13 mouse cellular contexts compared by ENCODE assay signal in genomic region chrX:71791106-71791505, GRCm38 (mm10). TPM values are rescaled to one million over a fixed set of nuclear protein-coding genes. Genes with fewer than 3 reads are reported as not detected.
DNase-seq lines count a peak whose midpoint lies in the region; ATAC-seq and TF ChIP-seq lines count a peak whose summit lies in the region.
"Had no signal": no experiment of that assay in that cellular context is flagged by ENCODE, and none has a peak within 500 bp of the region (broad histone marks: within the 10 kb centered on the region; RNA-seq: fewer than 3 reads in every experiment).

No protein-coding gene starts in this region.

- ATAC-seq in limb, embryonic 11.5 days (ENCODE audit: insufficient number of reproducible peaks, low FRiP score, low TSS enrichment, low read depth) = no peak
- ATAC-seq: forebrain, embryonic 15.5 days had no signal

- TF ChIP-seq EP300 in MEL (IDR thresholded peaks at IDR 0.05; ENCODE audit: low read depth in 1 of 2, low read length in 2 of 2) = no peak

- peak in 2 of 3 experiments; percentile 11 to 27; a peak in 2 of 6 replicates for TF ChIP-seq CTCF in MEL (IDR thresholded peaks at IDR 0.05 in 2 of 3, conservative IDR thresholded peaks at IDR 0.05 in 1 of 3; ENCODE audit: control insufficient read depth in 1 of 3, insufficient read depth in 1 of 3, low read depth in 2 of 3, low read length in 3 of 3, poor library complexity in 1 of 3, severe bottlenecking in 1 of 3)

- H3K27ac ChIP-seq in limb, embryonic 11.5 days (replicated peaks; ENCODE audit: low read depth, low read length) = no peak overlapping the region
- no peak overlapping the region for H3K27ac ChIP-seq in limb, embryonic 10.5 days
- H3K27ac ChIP-seq in MEL (ENCODE audit: control insufficient read depth, low read depth, low read length) = no peak overlapping the region
- H3K27ac ChIP-seq: forebrain, embryonic 15.5 days; liver, embryonic 14.5 days had no signal

- H3K9me3 ChIP-seq in limb, embryonic 11.5 days (ENCODE audit: control insufficient read depth, low read length) = no peaks in the 10 kb centered on the region
- no peaks in the 10 kb centered on the region for H3K9me3 ChIP-seq in limb, embryonic 10.5 days (replicated peaks)
- H3K9me3 ChIP-seq in MEL (replicated peaks; ENCODE audit: insufficient read depth, low read length) = no peaks in the 10 kb centered on the region
- H3K9me3 ChIP-seq: forebrain, embryonic 15.5 days had no signal

- no peak for TF ChIP-seq POLR2A in MEL (IDR thresholded peaks at IDR 0.05; ENCODE audit: control insufficient read depth in 1 of 2, insufficient read depth in 1 of 2, low read depth in 1 of 2, low read length in 2 of 2, poor library complexity in 1 of 2)

- TF ChIP-seq RAD21 in MEL (IDR thresholded peaks at IDR 0.05; ENCODE audit: low read depth, low read length) = no peak

- H3K4me1 ChIP-seq in limb, embryonic 11.5 days (ENCODE audit: control insufficient read depth, insufficient read depth, low read length) = no peaks in the 10 kb centered on the region
- H3K4me1 ChIP-seq in limb, embryonic 10.5 days = no peaks in the 10 kb centered on the region
- no peaks in the 10 kb centered on the region for H3K4me1 ChIP-seq in MEL (ENCODE audit: control insufficient read depth in 1 of 2, insufficient read depth in 2 of 2, low read length in 2 of 2)
- H3K4me1 ChIP-seq: forebrain, embryonic 15.5 days had no signal

- H3K4me2 ChIP-seq in limb, embryonic 11.5 days (ENCODE audit: low read depth, severe bottlenecking) = no peak overlapping the region
- H3K4me2 ChIP-seq: forebrain, embryonic 15.5 days had no signal

- no peaks in the 10 kb centered on the region for H3K36me3 ChIP-seq in limb, embryonic 11.5 days (ENCODE audit: control insufficient read depth, insufficient read depth, low read length)
- no peaks in the 10 kb centered on the region for H3K36me3 ChIP-seq in limb, embryonic 10.5 days
- no peaks in the 10 kb centered on the region for H3K36me3 ChIP-seq in MEL (ENCODE audit: control insufficient read depth in 1 of 2, insufficient read depth in 2 of 2, low read length in 2 of 2)
- H3K36me3 ChIP-seq: forebrain, embryonic 15.5 days had no signal

- 14% methylated on average over 4 of the region's 4 CpGs for WGBS in limb, embryonic 11.5 days
- WGBS in limb, embryonic 10.5 days = 21% methylated on average over 4 of the region's 4 CpGs

- H3K4me3 ChIP-seq in limb, embryonic 11.5 days (ENCODE audit: low read depth, low read length) = no peak overlapping the region
- no peak overlapping the region for H3K4me3 ChIP-seq in limb, embryonic 10.5 days
- no peak overlapping the region for H3K4me3 ChIP-seq in MEL (ENCODE audit: control insufficient read depth in 1 of 2, insufficient read depth in 1 of 2, low read depth in 2 of 2, low read length in 2 of 2)
- H3K4me3 ChIP-seq: forebrain, embryonic 15.5 days had no signal

- H3K9ac ChIP-seq in limb, embryonic 11.5 days (ENCODE audit: low read length) = no peak overlapping the region
- no peak overlapping the region for H3K9ac ChIP-seq in MEL (ENCODE audit: control insufficient read depth, low read depth, low read length, poor library complexity, severe bottlenecking)
- H3K9ac ChIP-seq: forebrain, embryonic 15.5 days; liver, embryonic 14.5 days had no signal

- H3K79me2 ChIP-seq in MEL (ENCODE audit: control insufficient read depth, insufficient read depth, low read length, poor library complexity) = no peaks in the 10 kb centered on the region

- H3K27me3 ChIP-seq in limb, embryonic 11.5 days (ENCODE audit: control insufficient read depth, insufficient read depth, low read length) = no peaks in the 10 kb centered on the region
- peaks cover 50% of the 10 kb centered on the region for H3K27me3 ChIP-seq in limb, embryonic 10.5 days (ENCODE audit: low read depth, poor library complexity, severe bottlenecking)
- no peaks in the 10 kb centered on the region for H3K27me3 ChIP-seq in MEL (ENCODE audit: control insufficient read depth in 1 of 2, insufficient read depth in 2 of 2, low read length in 2 of 2)
- H3K27me3 ChIP-seq: forebrain, embryonic 15.5 days had no signal

- DNase-seq in gastrocnemius, postnatal 10 days = peak; percentile 2
- no peak for DNase-seq in gastrocnemius, postnatal 4 days (ENCODE audit: low spot score in 2 of 2)
- peak; percentile 20 for DNase-seq in limb, embryonic 11.5 days (ENCODE audit: low spot score)
- DNase-seq in limb, embryonic 10.5 days (ENCODE audit: low spot score) = no peak
- peak; percentile 3 for DNase-seq in 3T3-L1 (ENCODE audit: low read depth, low spot score)
- peak; percentile 4 for DNase-seq in MEL (ENCODE audit: low read depth, low spot score)
- no peak for DNase-seq in urinary bladder, postnatal 14 days (ENCODE audit: low spot score)
- DNase-seq in frontal cortex, postnatal 25 days (ENCODE audit: low spot score in 2 of 2) = no peak
- DNase-seq: adrenal gland, postnatal 14 days; cerebellum, adult 11-12 months; thymus, postnatal 36 days had no signal

TF ChIP-seq in MEL, 35 proteins besides CTCF, POLR2A, EP300 and RAD21:
- TF ChIP-seq TAL1 (IDR thresholded peaks at IDR 0.05; ENCODE audit: low read length) (no peak), UBTF (IDR thresholded peaks at IDR 0.05; ENCODE audit: borderline replicate concordance, insufficient read depth, low read depth, low read length) (no peak), MYB (IDR thresholded peaks at IDR 0.05; ENCODE audit: low read depth, low read length) (no peak), MAZ (IDR thresholded peaks at IDR 0.05; ENCODE audit: low read depth, low read length) (no peak), TCF12 (IDR thresholded peaks at IDR 0.05; ENCODE audit: low read depth, low read length) (no peak), ZNF384 (IDR thresholded peaks at IDR 0.05; ENCODE audit: low read depth, low read length) (no peak), BHLHE40 (IDR thresholded peaks at IDR 0.05; ENCODE audit: borderline replicate concordance, low read depth, low read length) (no peak), ETS1 (IDR thresholded peaks at IDR 0.05; ENCODE audit: low read depth, low read length) (no peak), KAT2A (conservative IDR thresholded peaks at IDR 0.05; ENCODE audit: low read depth, low read length) (no peak), GABPA (IDR thresholded peaks at IDR 0.05; ENCODE audit: low read depth, low read length) (no peak), MYC (IDR thresholded peaks at IDR 0.05; ENCODE audit: low read depth, low read length) (no peak), MAFK (IDR thresholded peaks at IDR 0.05; ENCODE audit: borderline replicate concordance, low read depth, low read length) (no peak), RCOR1 (IDR thresholded peaks at IDR 0.05; ENCODE audit: low read depth, low read length) (no peak), CHD2 (IDR thresholded peaks at IDR 0.05; ENCODE audit: low read length) (no peak), POLR2AphosphoS5 (IDR thresholded peaks at IDR 0.05; ENCODE audit: borderline replicate concordance, low read depth, low read length) (no peak), SIN3A (IDR thresholded peaks at IDR 0.05; ENCODE audit: low read length) (no peak), SMC3 (IDR thresholded peaks at IDR 0.05; ENCODE audit: low read depth, low read length) (no peak), USF2 (IDR thresholded peaks at IDR 0.05; ENCODE audit: borderline replicate concordance in 1 of 2, insufficient read depth in 1 of 2, low read depth in 1 of 2, low read length in 2 of 2) (no peak), ZMIZ1 (IDR thresholded peaks at IDR 0.05; ENCODE audit: low read depth, low read length) (no peak), ZC3H11A (IDR thresholded peaks at IDR 0.05; ENCODE audit: low read depth, low read length) (no peak)

RNA-seq across cellular contexts. Expression of gene Vma21, which starts 24.6 kb away (rescaled TPM):
- total RNA-seq in gastrocnemius, postnatal 10 days (2021) = 10 to 100 TPM; 20.9 to 22.8 TPM
- total RNA-seq in gastrocnemius, postnatal 4 days (2021) = 10 to 100 TPM; 30.0 to 37.0 TPM
- polyA plus RNA-seq in limb, embryonic 11.5 days (2014; fragmentation: Nextera tagmentation; extraction: Ambion mirVana) = 28.9 and 29.9 TPM in 2 replicates
- polyA plus RNA-seq in limb, embryonic 10.5 days (2016; fragmentation: Nextera tagmentation; extraction: Ambion mirVana) = 41.9 and 43.7 TPM in 2 replicates
- 6.1 and 6.2 TPM in 2 replicates for total RNA-seq in MEL (2012; rRNA removed)
- 10 to 100 TPM in 1 of 2 experiments, not detected in 1; 18.2 TPM for polyA plus RNA-seq in MEL (2012; ENCODE audit: insufficient read depth in 1 of 2, insufficient read length in 2 of 2, low read depth in 1 of 2, low replicate concordance in 2 of 2, missing spikeins in 1 of 2)

Comparison
In these comparisons a context has a peak if more than half of its experiments do, and no peak if none do; other contexts are left out.
1. DNase-seq: peak in gastrocnemius, postnatal 10 days (single experiment), limb, embryonic 11.5 days (single experiment), 3T3-L1 (single experiment) and MEL (single experiment); none in gastrocnemius, postnatal 4 days (0 of 2), limb, embryonic 10.5 days (single experiment), urinary bladder, postnatal 14 days (single experiment) and frontal cortex, postnatal 25 days (0 of 2).